Mouse (Mus musculus): ENCODE results near the gene Ttll11. TPM values are rescaled to one million over a fixed set of nuclear protein-coding genes. Genes with fewer than 3 reads are reported as not detected.

Ttll11 gene
- polyA plus RNA-seq, 1 experiment from 2014 or later: 2.1 TPM

DNA sequence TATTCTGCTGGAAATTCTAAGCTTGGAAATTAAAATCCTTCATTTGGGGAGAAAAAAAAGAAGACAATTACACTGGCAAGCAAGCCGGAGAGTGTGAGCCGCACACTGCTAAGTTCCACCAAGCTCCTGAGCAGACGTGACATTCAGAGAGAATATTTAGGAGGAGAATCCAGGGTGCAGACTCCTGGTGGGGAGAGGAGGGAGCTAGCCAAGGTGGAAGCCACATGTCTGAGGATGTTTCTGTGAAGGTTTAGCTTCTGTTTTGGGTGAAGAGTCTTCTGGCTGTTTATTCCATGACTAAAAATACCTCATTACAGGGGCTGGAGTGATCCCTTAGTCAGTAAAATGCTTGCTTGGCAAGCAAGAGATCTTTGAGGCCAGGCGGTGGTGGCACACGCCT lies 200.4 kb downstream of the Ttll11 start:
- no peak overlapping the region for H3K4me3 ChIP-seq
- peaks cover 25% of the 10 kb centered on the region for H3K4me1 ChIP-seq
- H3K9me3 ChIP-seq: no peaks in the 10 kb centered on the region
- 81% methylated on average over 5 of the region's 5 CpGs for WGBS
- H3K4me2 ChIP-seq: no peak overlapping the region
- no peaks in the 10 kb centered on the region for H3K27me3 ChIP-seq
- no peak overlapping the region for H3K27ac ChIP-seq
- no peak for ATAC-seq (ENCODE audit: insufficient number of reproducible peaks, insufficient read depth, low FRiP score, low TSS enrichment, low read depth)
- H3K9ac ChIP-seq: no peak overlapping the region
- no peaks in the 10 kb centered on the region for H3K36me3 ChIP-seq

DNA sequence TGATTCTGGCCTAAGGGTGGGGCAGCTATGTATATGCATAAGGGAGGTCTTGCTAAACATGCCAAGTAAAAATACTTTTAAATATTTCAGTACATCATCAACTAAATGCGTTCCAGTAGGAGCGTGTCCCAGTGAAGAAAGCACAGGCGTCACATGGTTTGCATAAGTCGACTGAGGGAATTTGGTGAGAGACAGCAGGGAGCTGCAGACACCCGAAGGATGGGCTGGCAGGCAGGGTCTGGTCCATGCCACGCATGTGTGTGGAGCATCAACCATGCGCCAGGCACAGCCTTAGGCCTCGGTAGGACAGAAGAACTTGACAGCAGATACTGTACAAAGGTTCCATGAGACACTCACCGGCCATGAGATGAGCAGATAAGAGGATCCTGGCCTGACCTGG lies 202.8 kb downstream of the Ttll11 start:
- Histone ChIP-seq H3K4me1 (peaks cover 20% of the 10 kb centered on the region), H3K4me3 (no peak overlapping the region), H3K36me3 (no peaks in the 10 kb centered on the region), H3K9ac (no peak overlapping the region), H3K27me3 (no peaks in the 10 kb centered on the region), H3K4me2 (no peak overlapping the region), H3K27ac (no peak overlapping the region), H3K9me3 (no peaks in the 10 kb centered on the region)
- ATAC-seq (ENCODE audit: insufficient number of reproducible peaks, insufficient read depth, low FRiP score, low TSS enrichment, low read depth): no peak
- 65% methylated on average over 9 of the region's 9 CpGs for WGBS

DNA sequence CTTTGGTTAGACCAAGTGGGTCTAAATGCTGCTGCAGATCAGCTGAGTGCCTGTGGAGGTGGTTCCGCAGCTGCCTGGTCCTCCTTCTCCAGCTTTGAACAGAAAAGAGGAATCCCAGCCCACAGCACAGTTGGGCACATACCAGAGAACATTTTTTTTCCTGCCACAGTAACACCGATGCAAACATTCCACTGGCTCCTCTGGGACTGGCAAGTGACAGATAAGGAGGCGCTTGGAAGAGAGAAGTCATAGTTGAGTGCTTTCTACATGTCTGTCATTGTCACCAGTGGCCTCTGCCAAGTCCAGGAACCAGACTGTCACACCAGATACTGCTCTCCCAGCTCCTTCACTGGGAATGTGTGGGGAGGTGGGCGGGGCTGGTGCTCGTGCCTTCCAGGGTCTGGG lies 204.1 kb downstream of the Ttll11 start:
- H3K36me3 ChIP-seq: no peaks in the 10 kb centered on the region
- H3K27ac ChIP-seq: no peak overlapping the region
- H3K4me1 ChIP-seq: peaks cover 20% of the 10 kb centered on the region
- no peaks in the 10 kb centered on the region for H3K27me3 ChIP-seq
- no peak overlapping the region for H3K4me3 ChIP-seq
- WGBS: 58% methylated on average over 5 of the region's 5 CpGs
- no peak for ATAC-seq (ENCODE audit: insufficient number of reproducible peaks, insufficient read depth, low FRiP score, low TSS enrichment, low read depth)
- H3K9me3 ChIP-seq: no peaks in the 10 kb centered on the region
- H3K9ac ChIP-seq: no peak overlapping the region
- H3K4me2 ChIP-seq: no peak overlapping the region

DNA sequence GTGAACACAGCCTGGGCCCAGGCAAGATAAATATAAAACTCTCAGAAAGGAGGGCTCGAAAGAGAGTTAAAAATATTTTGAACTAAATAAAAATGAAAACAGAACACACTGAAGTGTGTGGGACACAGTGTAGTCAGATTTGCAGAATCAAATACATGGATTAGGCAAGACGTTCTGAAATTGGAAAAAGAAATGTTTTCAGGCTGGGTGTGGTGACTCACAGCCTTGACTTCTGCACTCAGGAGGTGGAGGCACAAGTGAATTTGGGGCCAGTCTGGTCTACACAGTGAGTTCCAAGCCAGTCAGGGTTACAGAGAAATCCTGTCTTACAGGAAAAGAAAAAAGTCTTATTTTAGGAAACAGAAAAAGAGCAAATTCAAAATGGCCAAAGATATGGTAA lies 209.2 kb downstream of the Ttll11 start:
- Histone ChIP-seq H3K4me3 (no peak overlapping the region), H3K4me2 (no peak overlapping the region), H3K36me3 (no peaks in the 10 kb centered on the region), H3K9me3 (no peaks in the 10 kb centered on the region), H3K4me1 (peaks cover 22% of the 10 kb centered on the region), H3K27me3 (no peaks in the 10 kb centered on the region; the same call in 1 of the 2 replicates), H3K9ac (no peak overlapping the region), H3K27ac (no peak overlapping the region)
- no peak for ATAC-seq (ENCODE audit: insufficient number of reproducible peaks, insufficient read depth, low FRiP score, low TSS enrichment, low read depth)
- 68% methylated on average over 2 of the region's 2 CpGs for WGBS

DNA sequence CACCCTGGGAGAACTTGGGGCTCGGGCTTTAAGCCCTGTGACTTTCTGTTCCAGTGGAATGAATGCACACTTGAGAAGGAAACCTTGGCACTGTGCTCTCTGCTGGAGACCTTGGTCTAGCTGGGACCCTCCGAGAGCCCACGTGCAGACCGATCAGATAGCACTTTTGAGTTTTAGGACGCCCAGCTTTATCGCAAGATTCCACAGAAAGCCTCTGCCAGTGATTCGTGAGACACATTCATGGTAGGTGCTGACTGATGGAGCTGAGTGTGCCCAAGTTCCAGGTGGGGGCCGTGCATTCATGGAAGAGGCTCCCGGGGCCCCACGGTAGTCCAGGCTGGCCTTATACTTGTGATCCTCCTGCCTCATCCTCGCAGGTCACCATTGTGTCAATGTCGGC lies 210.3 kb downstream of the Ttll11 start:
- no peak overlapping the region for H3K9ac ChIP-seq
- H3K4me3 ChIP-seq: no peak overlapping the region
- no peaks in the 10 kb centered on the region; the same call in 1 of the 2 replicates for H3K27me3 ChIP-seq
- 88% methylated on average over 12 of the region's 12 CpGs for WGBS
- H3K36me3 ChIP-seq: no peaks in the 10 kb centered on the region
- no peaks in the 10 kb centered on the region for H3K9me3 ChIP-seq
- H3K4me1 ChIP-seq: peaks cover 20% of the 10 kb centered on the region
- no peak overlapping the region for H3K27ac ChIP-seq
- H3K4me2 ChIP-seq: no peak overlapping the region
- no peak for ATAC-seq (ENCODE audit: insufficient number of reproducible peaks, insufficient read depth, low FRiP score, low TSS enrichment, low read depth)

DNA sequence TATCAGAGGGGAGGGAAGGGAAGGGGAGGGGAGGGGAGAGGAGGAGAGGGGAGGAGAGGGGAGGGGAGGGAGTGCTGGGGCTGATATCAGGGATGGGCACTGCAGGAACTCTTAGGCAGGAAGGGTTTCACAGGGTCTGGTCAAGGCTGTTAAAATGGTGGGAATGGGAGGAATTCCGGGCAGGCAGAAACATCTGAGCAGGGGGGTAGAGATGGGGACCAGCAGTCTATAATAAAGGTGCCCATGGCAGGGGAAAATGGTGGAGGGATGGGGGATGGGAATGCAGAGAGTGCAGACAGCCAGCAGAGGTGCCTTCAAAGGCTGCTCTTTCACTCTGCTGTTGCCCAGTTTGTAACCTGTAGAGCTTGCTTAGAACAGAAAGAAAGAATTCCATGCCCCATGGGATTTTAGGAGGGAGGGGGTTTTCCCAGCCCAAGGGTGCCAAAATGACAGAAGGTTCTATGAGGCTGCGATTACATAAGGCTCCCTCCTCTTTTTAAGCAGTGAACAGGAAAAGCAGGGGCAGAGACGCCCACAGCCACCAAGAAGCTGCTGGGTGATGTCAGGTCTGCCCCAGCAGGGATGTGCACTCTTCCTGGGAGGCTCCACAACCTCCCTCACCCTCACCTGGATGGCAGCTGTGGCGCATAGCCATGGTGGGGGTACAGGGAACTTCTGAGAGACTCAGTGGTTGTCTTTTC lies 211.0 kb downstream of the Ttll11 start:
- no peaks in the 10 kb centered on the region for H3K36me3 ChIP-seq
- no peak for ATAC-seq (ENCODE audit: insufficient number of reproducible peaks, insufficient read depth, low FRiP score, low TSS enrichment, low read depth)
- WGBS: 34% methylated on average over 4 of the region's 4 CpGs
- no peak overlapping the region for H3K9ac ChIP-seq
- H3K9me3 ChIP-seq: no peaks in the 10 kb centered on the region
- H3K4me2 ChIP-seq: no peak overlapping the region
- H3K27ac ChIP-seq: no peak overlapping the region
- H3K27me3 ChIP-seq: no peaks in the 10 kb centered on the region; the same call in 1 of the 2 replicates
- peaks cover 20% of the 10 kb centered on the region for H3K4me1 ChIP-seq
- H3K4me3 ChIP-seq: no peak overlapping the region

DNA sequence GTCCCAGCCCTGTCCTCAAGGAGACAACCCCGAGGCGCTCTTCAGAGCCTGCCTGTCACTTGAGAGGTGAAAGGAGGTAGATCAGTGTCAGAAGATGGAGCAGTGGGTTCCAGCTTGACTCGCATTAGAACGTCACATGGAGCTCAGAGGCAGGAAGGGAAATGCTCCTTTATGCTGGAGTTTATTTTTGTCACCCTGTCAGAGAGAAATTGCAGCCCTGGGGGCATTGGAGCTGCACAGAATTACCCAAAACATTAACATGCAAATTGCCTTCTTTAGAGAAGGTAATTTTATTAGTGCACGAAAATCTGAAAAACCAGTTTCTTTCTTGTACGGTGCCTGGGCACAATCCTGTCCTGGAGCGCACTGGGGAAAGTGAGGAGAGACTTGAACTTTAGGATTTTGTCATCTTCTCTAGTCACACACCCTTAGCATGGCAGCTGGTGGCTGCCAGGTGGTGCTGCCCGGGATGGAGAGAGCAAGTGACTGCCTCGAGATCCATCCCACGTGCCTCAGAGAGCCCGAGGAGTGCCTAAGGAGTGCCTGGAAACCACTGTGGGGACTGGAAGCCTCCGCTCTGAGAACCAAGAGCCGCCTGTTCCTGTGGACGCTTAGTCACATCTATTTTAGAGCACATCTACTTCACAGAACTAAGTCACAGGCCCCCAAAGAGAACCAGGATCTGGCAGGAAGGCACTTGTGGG lies 211.7 kb downstream of the Ttll11 start:
- no peaks in the 10 kb centered on the region for H3K36me3 ChIP-seq
- H3K4me1 ChIP-seq: peaks cover 20% of the 10 kb centered on the region
- no peak overlapping the region for H3K9ac ChIP-seq
- H3K4me2 ChIP-seq: no peak overlapping the region
- no peaks in the 10 kb centered on the region for H3K9me3 ChIP-seq
- ATAC-seq (ENCODE audit: insufficient number of reproducible peaks, insufficient read depth, low FRiP score, low TSS enrichment, low read depth): no peak
- H3K27ac ChIP-seq: no peak overlapping the region; the same call in 1 of the 2 replicates
- H3K27me3 ChIP-seq: no peaks in the 10 kb centered on the region; the same call in 1 of the 2 replicates
- 29% methylated on average over 14 of the region's 14 CpGs for WGBS
- H3K4me3 ChIP-seq: no peak overlapping the region

DNA sequence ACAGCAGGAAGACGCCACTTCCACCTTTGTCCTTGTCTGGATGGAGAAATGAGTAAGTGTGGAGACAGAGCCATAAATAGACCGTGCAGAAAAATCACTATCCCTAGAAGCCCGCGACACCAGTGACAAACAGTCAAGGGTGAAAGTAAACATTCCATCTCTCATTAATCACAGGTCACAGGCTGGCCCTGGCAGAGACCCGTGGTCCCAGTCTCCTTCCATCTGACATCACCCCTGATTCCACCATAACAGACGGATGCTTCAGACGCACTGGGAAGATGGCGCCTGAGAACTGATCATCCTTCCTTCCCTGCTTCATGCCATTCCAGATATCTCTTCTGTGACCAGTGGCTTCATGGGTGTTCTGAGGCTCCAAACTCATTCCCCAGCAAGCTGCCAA lies 215.4 kb downstream of the Ttll11 start:
- no peak overlapping the region for H3K9ac ChIP-seq
- no peak overlapping the region for H3K27ac ChIP-seq
- WGBS: 85% methylated on average over 8 of the region's 8 CpGs
- H3K4me3 ChIP-seq: no peak overlapping the region
- no peaks in the 10 kb centered on the region for H3K36me3 ChIP-seq
- H3K4me2 ChIP-seq: no peak overlapping the region
- H3K27me3 ChIP-seq: no peaks in the 10 kb centered on the region; the same call in 1 of the 2 replicates
- ATAC-seq (ENCODE audit: insufficient number of reproducible peaks, insufficient read depth, low FRiP score, low TSS enrichment, low read depth): no peak
- peaks cover 17% of the 10 kb centered on the region for H3K4me1 ChIP-seq
- H3K9me3 ChIP-seq: no peaks in the 10 kb centered on the region

DNA sequence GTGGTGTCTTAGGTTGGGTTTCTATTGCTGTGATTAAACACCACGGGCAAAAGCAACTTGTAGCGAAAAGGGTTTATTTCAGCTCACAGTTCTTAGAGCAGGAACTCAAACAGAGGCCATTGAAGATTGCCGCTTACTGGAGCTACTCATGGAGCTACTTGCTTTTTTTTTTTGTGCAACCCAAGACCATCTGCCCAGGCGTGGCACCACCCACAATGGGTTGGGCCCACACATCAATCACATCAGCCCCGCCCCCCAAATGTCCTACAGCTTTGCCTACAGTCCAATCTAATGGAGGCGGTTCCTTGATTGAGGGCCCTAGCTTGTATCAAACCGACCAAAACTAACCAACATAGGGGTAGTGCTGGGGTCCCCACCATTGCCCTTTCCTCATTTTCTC lies 215.9 kb downstream of the Ttll11 start:
- H3K4me3 ChIP-seq: no peak overlapping the region
- no peak overlapping the region for H3K4me2 ChIP-seq
- H3K36me3 ChIP-seq: no peaks in the 10 kb centered on the region
- H3K27me3 ChIP-seq: no peaks in the 10 kb centered on the region; the same call in 1 of the 2 replicates
- H3K9me3 ChIP-seq: no peaks in the 10 kb centered on the region
- ATAC-seq (ENCODE audit: insufficient number of reproducible peaks, insufficient read depth, low FRiP score, low TSS enrichment, low read depth): no peak
- peaks cover 12% of the 10 kb centered on the region for H3K4me1 ChIP-seq
- H3K27ac ChIP-seq: no peak overlapping the region
- 89% methylated on average over 7 of the region's 7 CpGs for WGBS
- no peak overlapping the region for H3K9ac ChIP-seq

DNA sequence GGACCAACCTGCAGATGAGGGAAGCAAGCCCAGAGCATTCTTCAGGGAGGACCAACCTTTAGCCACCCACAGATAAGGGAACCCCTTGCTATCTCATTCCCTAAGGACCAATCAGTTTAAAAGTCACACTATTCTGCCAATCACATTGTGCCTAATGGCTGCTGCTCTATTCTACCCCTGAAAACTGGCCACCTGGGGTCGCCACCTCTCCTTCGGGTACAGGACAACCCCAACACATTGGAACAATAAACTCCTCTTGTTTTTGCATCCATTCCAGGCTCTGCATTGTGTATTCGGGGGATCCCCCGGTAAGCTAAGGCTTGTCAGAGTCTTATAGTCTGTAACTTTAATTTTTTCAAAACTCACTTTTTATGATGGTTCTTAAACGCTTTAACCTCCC lies 218.3 kb downstream of the Ttll11 start:
- no peak overlapping the region for H3K4me2 ChIP-seq
- H3K9ac ChIP-seq: no peak overlapping the region
- no peaks in the 10 kb centered on the region for H3K36me3 ChIP-seq
- no peak overlapping the region for H3K4me3 ChIP-seq
- no peak for ATAC-seq (ENCODE audit: insufficient number of reproducible peaks, insufficient read depth, low FRiP score, low TSS enrichment, low read depth)
- H3K27ac ChIP-seq: no peak overlapping the region
- no peaks in the 10 kb centered on the region; the same call in 1 of the 2 replicates for H3K4me1 ChIP-seq
- 82% methylated on average over 5 of the region's 5 CpGs for WGBS
- H3K27me3 ChIP-seq: no peaks in the 10 kb centered on the region; the same call in 1 of the 2 replicates
- no peaks in the 10 kb centered on the region for H3K9me3 ChIP-seq

DNA sequence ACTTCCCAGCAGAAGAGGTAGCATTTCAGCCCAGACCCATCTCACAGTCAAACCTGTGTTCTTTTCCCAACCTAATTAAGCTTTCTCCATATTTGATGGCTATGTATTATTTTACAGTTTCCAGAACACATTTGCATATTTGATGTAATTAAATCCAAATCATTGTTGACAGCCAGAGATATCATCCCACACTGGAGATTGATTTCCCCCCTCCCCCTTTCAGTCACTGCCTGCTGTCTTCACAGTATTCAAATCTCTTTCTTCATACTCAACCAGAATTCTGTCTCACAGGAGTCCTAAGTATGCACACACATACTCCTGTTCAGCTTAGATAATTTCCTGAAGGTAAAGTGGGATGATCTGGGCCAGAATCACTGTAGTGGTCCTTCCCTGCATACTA lies 218.8 kb downstream of the Ttll11 start:
- H3K4me1 ChIP-seq: no peaks in the 10 kb centered on the region; the same call in 1 of the 2 replicates
- no peak overlapping the region for H3K4me2 ChIP-seq
- no peak overlapping the region for H3K27ac ChIP-seq
- ATAC-seq (ENCODE audit: insufficient number of reproducible peaks, insufficient read depth, low FRiP score, low TSS enrichment, low read depth): no peak
- H3K36me3 ChIP-seq: no peaks in the 10 kb centered on the region
- H3K9ac ChIP-seq: no peak overlapping the region
- H3K9me3 ChIP-seq: no peaks in the 10 kb centered on the region
- H3K27me3 ChIP-seq: no peaks in the 10 kb centered on the region
- no peak overlapping the region for H3K4me3 ChIP-seq

DNA sequence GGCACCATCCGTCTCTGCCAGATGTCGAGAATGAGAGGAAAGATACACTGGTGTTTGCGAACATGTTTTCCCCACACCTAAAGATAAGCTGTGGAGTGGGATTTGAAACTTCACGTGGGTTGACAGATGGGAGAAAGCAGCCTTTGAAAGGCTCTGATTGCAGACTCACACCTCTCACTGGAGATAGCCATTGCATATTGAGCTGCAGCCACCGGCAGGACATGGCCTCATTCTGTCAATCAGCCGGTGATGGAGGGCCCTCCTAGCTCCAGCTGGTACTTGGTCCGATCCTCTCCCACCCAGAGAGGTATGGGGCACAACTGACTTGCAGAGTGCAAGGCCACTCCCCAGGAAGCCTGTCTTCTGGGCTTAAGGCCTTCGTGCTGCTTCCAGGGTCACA lies 219.4 kb downstream of the Ttll11 start:
- Histone ChIP-seq H3K4me2 (no peak overlapping the region), H3K9ac (no peak overlapping the region), H3K27me3 (no peaks in the 10 kb centered on the region), H3K27ac (no peak overlapping the region), H3K4me1 (no peaks in the 10 kb centered on the region; the same call in 1 of the 2 replicates), H3K4me3 (no peak overlapping the region), H3K36me3 (no peaks in the 10 kb centered on the region), H3K9me3 (no peaks in the 10 kb centered on the region)
- 64% methylated on average over 8 of the region's 8 CpGs for whole genome bisulfite sequencing
- no peak for ATAC-seq (ENCODE audit: insufficient number of reproducible peaks, insufficient read depth, low FRiP score, low TSS enrichment, low read depth)

Data from embryonic facial prominence, embryonic 13.5 days (tissue).